In genomic region chr17:15292490-15293070, GRCm38 (mm10) we compare ENCODE assay signal across 17 mouse cellular contexts.
DNase-seq lines count a peak whose midpoint lies in the region; ATAC-seq lines count a peak whose summit lies in the region.
"Had no signal": no experiment of that assay in that cellular context is flagged by ENCODE, and none has a peak within 500 bp of the region (broad histone marks: within the 10 kb centered on the region; RNA-seq: fewer than 3 reads in every experiment).

No protein-coding gene starts in this region.

- H3K27ac ChIP-seq in kidney, embryonic 16.5 days (ENCODE audit: low read length): no peak overlapping the region
- H3K27ac ChIP-seq: embryonic facial prominence, embryonic 12.5 days; heart, adult 2 months; hindbrain, embryonic 13.5 days; limb, embryonic 12.5 days; macrophage had no signal

- H3K9me3 ChIP-seq in kidney, embryonic 16.5 days (ENCODE audit: low read length): no peaks in the 10 kb centered on the region
- H3K9me3 ChIP-seq: embryonic facial prominence, embryonic 12.5 days; forebrain, embryonic 10.5 days; hindbrain, embryonic 13.5 days; limb, embryonic 12.5 days had no signal

- 82% methylated on average over 11 of the region's 11 CpGs for WGBS in kidney, embryonic 16.5 days

- ATAC-seq in kidney, embryonic 16.5 days (ENCODE audit: low FRiP score, low TSS enrichment): 0 out of 2 replicates have a peak, but pooled peaks have one; percentile 42

- H3K27me3 ChIP-seq in kidney, embryonic 16.5 days (ENCODE audit: insufficient read depth, low read length): no peaks in the 10 kb centered on the region
- H3K27me3 ChIP-seq: embryonic facial prominence, embryonic 12.5 days; limb, embryonic 12.5 days had no signal

- H3K4me1 ChIP-seq in kidney, embryonic 16.5 days (ENCODE audit: insufficient read depth, low read length): peaks cover 9% of the 10 kb centered on the region; the same call in 1 of the 2 replicates
- H3K4me1 ChIP-seq: embryonic facial prominence, embryonic 12.5 days had no signal

- no peak overlapping the region for H3K9ac ChIP-seq in kidney, embryonic 16.5 days (replicated peaks; ENCODE audit: low read length)
- H3K9ac ChIP-seq: embryonic facial prominence, embryonic 12.5 days; hindbrain, embryonic 13.5 days; limb, embryonic 12.5 days had no signal

- no peak overlapping the region for H3K4me3 ChIP-seq in kidney, embryonic 16.5 days (ENCODE audit: low read length)
- H3K4me3 ChIP-seq: embryonic facial prominence, embryonic 12.5 days; forebrain, embryonic 10.5 days; heart, adult 2 months; hindbrain, embryonic 13.5 days; limb, embryonic 12.5 days had no signal

- DNase-seq in gastrocnemius, postnatal 10 days: peak; percentile 46
- DNase-seq in gastrocnemius, adult 18-20 months (ENCODE audit: low spot score): no peak
- no peak for DNase-seq in kidney, postnatal 4 days
- peak; percentile 66 for DNase-seq in retina, postnatal 1 day
- DNase-seq in retina, embryonic 14.5 days (ENCODE audit: low spot score): no peak
- peak; percentile 12 to 33 for DNase-seq in lung, postnatal 4 days
- DNase-seq in urinary bladder, postnatal 25 days (ENCODE audit: low spot score): no peak
- DNase-seq: adrenal gland, postnatal 14 days; B cell, adult 2 months; heart, adult 2 months; kidney, postnatal 14 days had no signal

- no peaks in the 10 kb centered on the region for H3K36me3 ChIP-seq in kidney, embryonic 16.5 days (ENCODE audit: insufficient read depth, low read length)
- H3K36me3 ChIP-seq: embryonic facial prominence, embryonic 12.5 days; forebrain, embryonic 10.5 days; hindbrain, embryonic 13.5 days; limb, embryonic 12.5 days had no signal

- H3K4me2 ChIP-seq in kidney, embryonic 16.5 days (replicated peaks; ENCODE audit: low read depth, low read length): no peak overlapping the region
- H3K4me2 ChIP-seq: embryonic facial prominence, embryonic 12.5 days; hindbrain, embryonic 13.5 days; limb, embryonic 12.5 days had no signal

Comparison
In these comparisons a context has a peak if more than half of its experiments do, and no peak if none do; other contexts are left out.
1. DNase-seq: peak in gastrocnemius, postnatal 10 days (single experiment), retina, postnatal 1 day (single experiment) and lung, postnatal 4 days (2 of 2); none in gastrocnemius, adult 18-20 months (single experiment), kidney, postnatal 4 days (0 of 2), retina, embryonic 14.5 days (single experiment) and urinary bladder, postnatal 25 days (single experiment).